Mouse (Mus musculus): ENCODE results near the gene 6030452D12Rik. TPM values are rescaled to one million over a fixed set of nuclear protein-coding genes. Genes with fewer than 3 reads are reported as not detected.

6030452D12Rik gene
- total and polyA plus RNA-seq, 3 experiments = not detected

DNA sequence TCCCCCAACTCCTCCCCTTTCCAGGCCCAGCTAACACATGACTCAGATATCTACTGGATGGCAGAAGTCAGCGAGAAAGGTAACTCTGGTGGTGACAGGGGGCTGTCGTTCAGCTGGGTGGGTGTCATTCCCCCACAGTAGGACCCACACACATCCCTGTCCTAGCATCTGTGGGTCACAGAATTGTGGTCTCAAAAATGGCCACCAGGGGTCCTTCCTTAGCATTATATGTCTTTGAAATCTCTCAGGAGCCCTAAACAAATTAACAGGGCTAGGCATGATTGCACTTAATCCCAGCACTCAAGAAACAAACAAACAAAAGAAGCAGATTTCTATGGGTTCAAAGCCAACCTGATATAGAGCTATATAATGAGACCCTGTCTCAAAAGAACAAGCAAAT is 44.8 kb downstream of the 6030452D12Rik start:
- peak; percentile 48 for TF ChIP-seq CTCF (IDR thresholded peaks at IDR 0.05)
- no peak for TF ChIP-seq POLR2A (IDR thresholded peaks at IDR 0.05; ENCODE audit: insufficient read depth, low read depth, low read length)
- TF ChIP-seq EP300 (IDR thresholded peaks at IDR 0.05; ENCODE audit: insufficient read depth, low read depth, low read length) = no peak
- H3K36me3 ChIP-seq (ENCODE audit: control insufficient read depth, insufficient read depth, low read length) = no peaks in the 10 kb centered on the region

DNA sequence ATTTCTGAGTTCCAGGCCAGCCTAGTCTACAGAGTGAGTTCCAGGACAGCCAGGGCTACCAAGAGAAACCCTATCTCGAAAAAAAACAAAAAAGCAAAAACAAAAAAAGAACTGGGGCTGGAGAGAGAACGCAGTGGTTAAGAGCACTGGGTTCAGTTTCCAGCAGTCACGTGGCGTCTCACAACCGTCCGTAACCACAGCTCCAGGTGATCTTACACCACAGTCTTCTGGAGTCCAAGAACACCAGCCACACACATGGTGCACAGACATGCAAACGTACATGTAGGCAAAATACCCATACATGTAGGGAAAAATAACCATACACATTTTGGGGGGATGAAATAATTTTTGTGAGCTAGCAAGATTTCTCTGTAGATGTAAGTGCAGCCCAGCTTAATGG is 46.4 kb downstream of the 6030452D12Rik start:
- H3K36me3 ChIP-seq (ENCODE audit: control insufficient read depth, insufficient read depth, low read length) = no peaks in the 10 kb centered on the region
- no peak for TF ChIP-seq EP300 (IDR thresholded peaks at IDR 0.05; ENCODE audit: insufficient read depth, low read depth, low read length)
- TF ChIP-seq CTCF (IDR thresholded peaks at IDR 0.05) = no peak
- TF ChIP-seq POLR2A (IDR thresholded peaks at IDR 0.05; ENCODE audit: insufficient read depth, low read depth, low read length) = no peak

More for the DNA sequence above, 44.8 kb downstream of the 6030452D12Rik start:
- no peaks in the 10 kb centered on the region for H3K79me2 ChIP-seq (replicated peaks; ENCODE audit: control insufficient read depth, insufficient read depth, low read length)
- no peaks in the 10 kb centered on the region for H3K4me1 ChIP-seq (ENCODE audit: control insufficient read depth, insufficient read depth, low read length)
- H3K4me3 ChIP-seq = no peak overlapping the region
- H3K9ac ChIP-seq (ENCODE audit: low read depth, low read length) = no peak overlapping the region
- WGBS = 65% methylated on average over 2 of the region's 2 CpGs
- no peaks in the 10 kb centered on the region for H3K27me3 ChIP-seq (ENCODE audit: control insufficient read depth, insufficient read depth, low read length)
- no peak for DNase-seq
- H3K27ac ChIP-seq = no peak overlapping the region
- intact Hi-C loops (cut with DNase I) = no loop called here

GRCm38 (mm10) chr8:106548366-106548936 is 48.1 kb downstream of the 6030452D12Rik start:
- Histone ChIP-seq H3K27ac (no peak overlapping the region), H3K79me2 (replicated peaks; ENCODE audit: control insufficient read depth, insufficient read depth, low read length) (no peaks in the 10 kb centered on the region), H3K4me3 (no peak overlapping the region), H3K27me3 (ENCODE audit: control insufficient read depth, insufficient read depth, low read length) (no peaks in the 10 kb centered on the region), H3K4me1 (ENCODE audit: control insufficient read depth, insufficient read depth, low read length) (no peaks in the 10 kb centered on the region), H3K36me3 (ENCODE audit: control insufficient read depth, insufficient read depth, low read length) (no peaks in the 10 kb centered on the region), H3K9ac (ENCODE audit: low read depth, low read length) (no peak overlapping the region)
- no peak for DNase-seq
- intact Hi-C loops (cut with DNase I) = no loop called here
- TF ChIP-seq EP300 (IDR thresholded peaks at IDR 0.05; ENCODE audit: insufficient read depth, low read depth, low read length) (no peak), CTCF (IDR thresholded peaks at IDR 0.05) (no peak), POLR2A (IDR thresholded peaks at IDR 0.05; ENCODE audit: insufficient read depth, low read depth, low read length) (no peak)
- 88% methylated on average over 10 of the region's 10 CpGs for WGBS

More for the DNA sequence above, 46.4 kb downstream of the 6030452D12Rik start:
- Histone ChIP-seq H3K27ac (no peak overlapping the region), H3K9ac (ENCODE audit: low read depth, low read length) (no peak overlapping the region), H3K4me1 (ENCODE audit: control insufficient read depth, insufficient read depth, low read length) (no peaks in the 10 kb centered on the region), H3K4me3 (no peak overlapping the region), H3K27me3 (ENCODE audit: control insufficient read depth, insufficient read depth, low read length) (no peaks in the 10 kb centered on the region), H3K79me2 (replicated peaks; ENCODE audit: control insufficient read depth, insufficient read depth, low read length) (no peaks in the 10 kb centered on the region)
- intact Hi-C loops (cut with DNase I) = no loop called here
- DNase-seq = no peak
- WGBS = 84% methylated on average over 7 of the region's 7 CpGs

DNA sequence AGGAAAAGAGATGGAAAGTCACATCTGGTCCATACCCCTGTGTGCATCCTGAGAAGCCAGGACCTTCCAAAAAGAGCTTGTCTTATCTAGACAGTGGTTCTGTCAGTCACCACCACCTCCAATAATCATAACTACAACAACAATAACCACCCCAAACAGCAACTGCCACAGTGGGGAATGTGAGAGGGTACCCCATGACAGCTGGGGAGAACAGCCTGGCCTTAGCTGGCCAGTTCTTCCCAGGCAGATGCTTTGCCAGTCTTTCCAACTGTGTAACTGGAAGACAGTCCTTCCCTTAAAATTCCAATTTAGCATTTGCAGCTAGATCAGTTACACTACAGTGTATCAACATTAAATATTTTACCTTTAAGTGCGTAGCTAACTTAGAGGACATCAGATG is 50.6 kb downstream of the 6030452D12Rik start:
- no peaks in the 10 kb centered on the region for H3K79me2 ChIP-seq (replicated peaks; ENCODE audit: control insufficient read depth, insufficient read depth, low read length)
- no peak overlapping the region for H3K27ac ChIP-seq
- H3K27me3 ChIP-seq (ENCODE audit: control insufficient read depth, insufficient read depth, low read length) = no peaks in the 10 kb centered on the region
- no peaks in the 10 kb centered on the region for H3K36me3 ChIP-seq (ENCODE audit: control insufficient read depth, insufficient read depth, low read length)
- no peaks in the 10 kb centered on the region for H3K4me1 ChIP-seq (ENCODE audit: control insufficient read depth, insufficient read depth, low read length)
- DNase-seq = no peak
- H3K9ac ChIP-seq (ENCODE audit: low read depth, low read length) = no peak overlapping the region
- WGBS = 83% methylated on average over 1 of the region's 1 CpGs
- TF ChIP-seq EP300 (IDR thresholded peaks at IDR 0.05; ENCODE audit: insufficient read depth, low read depth, low read length) (no peak), POLR2A (IDR thresholded peaks at IDR 0.05; ENCODE audit: insufficient read depth, low read depth, low read length) (no peak), CTCF (IDR thresholded peaks at IDR 0.05) (no peak)
- intact Hi-C loops (cut with DNase I) = no loop called here
- no peak overlapping the region for H3K4me3 ChIP-seq

DNA sequence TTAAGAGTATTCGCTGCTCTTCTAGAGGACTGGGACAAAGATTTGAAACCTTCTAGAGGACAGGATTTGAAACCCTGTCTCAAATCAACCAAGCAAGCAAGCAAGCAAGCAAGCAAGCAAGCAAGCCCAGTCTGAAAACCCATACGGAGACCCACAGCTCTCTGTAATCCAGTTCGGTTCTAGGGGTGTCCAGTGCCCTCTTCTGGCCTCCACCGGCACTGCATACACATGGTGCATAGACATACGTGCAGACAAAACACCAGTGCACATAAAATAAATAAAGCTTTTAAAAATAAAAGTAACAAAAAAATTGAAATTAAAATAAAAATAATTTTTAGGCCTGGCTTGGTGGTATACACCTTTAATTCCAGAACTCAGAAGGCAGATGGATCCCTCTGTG is 53.7 kb downstream of the 6030452D12Rik start:
- Histone ChIP-seq H3K27me3 (ENCODE audit: control insufficient read depth, insufficient read depth, low read length) (no peaks in the 10 kb centered on the region), H3K36me3 (ENCODE audit: control insufficient read depth, insufficient read depth, low read length) (no peaks in the 10 kb centered on the region), H3K4me3 (no peak overlapping the region), H3K9ac (ENCODE audit: low read depth, low read length) (no peak overlapping the region), H3K4me1 (ENCODE audit: control insufficient read depth, insufficient read depth, low read length) (no peaks in the 10 kb centered on the region), H3K79me2 (replicated peaks; ENCODE audit: control insufficient read depth, insufficient read depth, low read length) (no peaks in the 10 kb centered on the region), H3K27ac (no peak overlapping the region)
- TF ChIP-seq POLR2A (IDR thresholded peaks at IDR 0.05; ENCODE audit: insufficient read depth, low read depth, low read length) = no peak
- peak; percentile 11; the same call in 1 of the 2 replicates for TF ChIP-seq CTCF (IDR thresholded peaks at IDR 0.05)
- intact Hi-C loops (cut with DNase I) = no loop called here
- no peak for DNase-seq
- 97% methylated on average over 5 of the region's 5 CpGs for WGBS

- TF ChIP-seq CTCF (IDR thresholded peaks at IDR 0.05) (no peak), POLR2A (IDR thresholded peaks at IDR 0.05; ENCODE audit: insufficient read depth, low read depth, low read length) (no peak), EP300 (IDR thresholded peaks at IDR 0.05; ENCODE audit: insufficient read depth, low read depth, low read length) (no peak)
- Histone ChIP-seq H3K27me3 (ENCODE audit: control insufficient read depth, insufficient read depth, low read length) (no peaks in the 10 kb centered on the region), H3K9ac (ENCODE audit: low read depth, low read length) (no peak overlapping the region), H3K4me1 (ENCODE audit: control insufficient read depth, insufficient read depth, low read length) (no peaks in the 10 kb centered on the region), H3K79me2 (replicated peaks; ENCODE audit: control insufficient read depth, insufficient read depth, low read length) (no peaks in the 10 kb centered on the region), H3K4me3 (no peak overlapping the region), H3K27ac (no peak overlapping the region), H3K36me3 (ENCODE audit: control insufficient read depth, insufficient read depth, low read length) (no peaks in the 10 kb centered on the region)
- WGBS = 49% methylated on average over 6 of the region's 7 CpGs
- no peak for DNase-seq
- intact Hi-C loops (cut with DNase I) = no loop called here
These were observed 55.8 kb downstream of the 6030452D12Rik start for GRCm38 (mm10) chr8:106556068-106556645.

Other genes starting within 250 kb of the 6030452D12Rik start
- gene Smpd3, start 162.5 kb upstream of the 6030452D12Rik start, total RNA-seq (2021) = 1 to 10 TPM; 3.1 TPM
- gene Smpd3, start 162.5 kb upstream of the 6030452D12Rik start, polyA plus RNA-seq (2012; rRNA removed) = 2.1 and 2.4 TPM in 2 replicates
- gene Zfp90, start 85.2 kb upstream of the 6030452D12Rik start, total RNA-seq (2021) = 1 to 10 TPM; 2.7 to 3.8 TPM
- gene Zfp90, start 85.2 kb upstream of the 6030452D12Rik start, polyA plus RNA-seq (2012; rRNA removed) = 1.8 and 2.8 TPM in 2 replicates
- gene Cdh3, start 10.4 kb downstream of the 6030452D12Rik start, total RNA-seq (2021) = 1 to 10 TPM in 1 of 2 experiments, under 1 TPM in 1; 0.91 to 1.1 TPM
- 1.2 and 1.4 TPM in 2 replicates for gene Cdh3, start 10.4 kb downstream of the 6030452D12Rik start, polyA plus RNA-seq (2012; rRNA removed)
- 100 to 1,000 TPM; 109 to 123 TPM for gene Gm10073, start 72.9 kb downstream of the 6030452D12Rik start, total RNA-seq (2021)
- 31.2 and 34.2 TPM in 2 replicates for gene Gm10073, start 72.9 kb downstream of the 6030452D12Rik start, polyA plus RNA-seq (2012; rRNA removed)
- not detected for gene Cdh1, start 102.8 kb downstream of the 6030452D12Rik start, total RNA-seq (2021)
- 0.09 and 2.4 TPM in 2 replicates for gene Cdh1, start 102.8 kb downstream of the 6030452D12Rik start, polyA plus RNA-seq (2012; rRNA removed)
- 10 to 100 TPM; 10.2 to 10.5 TPM for gene Tango6, start 182.5 kb downstream of the 6030452D12Rik start, total RNA-seq (2021)
- gene Tango6, start 182.5 kb downstream of the 6030452D12Rik start, polyA plus RNA-seq (2012; rRNA removed) = 5.2 and 7.7 TPM in 2 replicates